Mouse (Mus musculus): ENCODE data around the gene Cdt1. TPM values are rescaled to one million over a fixed set of nuclear protein-coding genes. Genes with fewer than 3 reads are reported as not detected.
"Not testable (repeated sequence)": the region's sequence is repeated elsewhere in the genome, so short reads cannot be mapped to it uniquely, and the experiment has no call there.

The Cdt1 gene
- total and polyA plus RNA-seq, 3 experiments, result 2.0 to 3.5 (median 2.7) TPM

DNA sequence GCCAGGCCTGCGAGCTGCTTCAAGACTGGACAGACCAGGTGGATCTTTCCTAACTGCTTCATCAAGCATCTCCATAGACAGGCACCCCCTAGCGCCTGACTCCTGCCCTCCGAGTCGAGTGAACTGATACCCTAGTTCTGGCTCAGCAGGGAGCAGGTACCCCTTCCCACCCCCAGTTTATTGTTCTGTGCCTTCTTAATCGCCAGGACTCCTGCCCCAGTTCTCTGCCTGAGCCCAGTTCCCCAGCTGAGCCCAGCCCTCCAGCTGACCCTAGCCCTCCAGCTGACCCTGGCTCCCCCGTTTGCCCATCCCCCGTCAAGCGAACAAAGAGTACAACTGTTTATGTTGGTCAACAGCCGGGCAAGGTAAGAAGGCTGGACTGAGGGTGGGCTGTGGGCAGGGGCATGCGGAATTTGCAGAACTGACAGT is 1.1 kb downstream of the Cdt1 start:
- DNase-seq, result no peak
- no peak overlapping the region for H3K27ac ChIP-seq
- WGBS, result 46% methylated on average over 10 of the region's 10 CpGs
- no peaks in the 10 kb centered on the region for H3K27me3 ChIP-seq (ENCODE audit: control insufficient read depth, insufficient read depth, low read length)
- intact Hi-C loops (cut with DNase I), result loop anchor here (5.0 kb wide), 1 partner anchor 108 kb away; no protein-coding TSS in a partner anchor
- no peak for TF ChIP-seq CTCF (IDR thresholded peaks at IDR 0.05)
- TF ChIP-seq EP300 (IDR thresholded peaks at IDR 0.05; ENCODE audit: insufficient read depth, low read depth, low read length), result no peak
- TF ChIP-seq POLR2A (IDR thresholded peaks at IDR 0.05; ENCODE audit: insufficient read depth, low read depth, low read length), result no peak
- no peaks in the 10 kb centered on the region; the same call in 1 of the 2 replicates for H3K36me3 ChIP-seq (ENCODE audit: control insufficient read depth, insufficient read depth, low read length)
- H3K4me1 ChIP-seq (ENCODE audit: control insufficient read depth, insufficient read depth, low read length), result peaks cover 9% of the 10 kb centered on the region
- no peak overlapping the region for H3K9ac ChIP-seq (ENCODE audit: low read depth, low read length)
- H3K4me3 ChIP-seq, result no peak overlapping the region
- H3K79me2 ChIP-seq (replicated peaks; ENCODE audit: control insufficient read depth, insufficient read depth, low read length), result no peaks in the 10 kb centered on the region

DNA sequence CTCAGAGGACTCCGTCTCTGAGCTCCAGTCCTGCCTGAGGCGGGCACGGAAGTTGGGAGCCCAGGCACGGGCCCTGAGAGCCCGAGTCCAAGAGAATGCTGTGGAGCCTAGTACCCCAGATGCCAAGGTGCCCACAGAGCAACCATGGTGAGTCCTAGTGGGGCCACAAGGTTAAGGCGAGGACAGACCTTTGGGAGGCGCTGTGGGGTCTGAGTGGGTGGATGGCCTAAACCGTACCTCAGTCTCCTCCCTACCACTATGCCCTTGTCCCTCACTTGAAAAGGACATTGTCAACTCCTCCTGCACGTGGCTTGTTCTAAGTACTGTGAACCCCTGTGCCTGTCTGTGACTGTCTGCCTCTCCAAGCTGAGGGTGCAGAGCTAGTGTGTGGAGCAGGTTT is 1.5 kb downstream of the Cdt1 start:
- Histone ChIP-seq H3K79me2 (replicated peaks; ENCODE audit: control insufficient read depth, insufficient read depth, low read length) (no peaks in the 10 kb centered on the region), H3K36me3 (ENCODE audit: control insufficient read depth, insufficient read depth, low read length) (no peaks in the 10 kb centered on the region; the same call in 1 of the 2 replicates), H3K9ac (ENCODE audit: low read depth, low read length) (no peak overlapping the region), H3K27ac (no peak overlapping the region), H3K4me1 (ENCODE audit: control insufficient read depth, insufficient read depth, low read length) (peaks cover 9% of the 10 kb centered on the region), H3K4me3 (no peak overlapping the region), H3K27me3 (ENCODE audit: control insufficient read depth, insufficient read depth, low read length) (no peaks in the 10 kb centered on the region)
- intact Hi-C loops (cut with DNase I), result loop anchor here (5.0 kb wide), 1 partner anchor 108 kb away; no protein-coding TSS in a partner anchor
- TF ChIP-seq CTCF (IDR thresholded peaks at IDR 0.05) (no peak), POLR2A (IDR thresholded peaks at IDR 0.05; ENCODE audit: insufficient read depth, low read depth, low read length) (no peak), EP300 (IDR thresholded peaks at IDR 0.05; ENCODE audit: insufficient read depth, low read depth, low read length) (no peak)
- DNase-seq, result no peak
- 74% methylated on average over 9 of the region's 9 CpGs for WGBS

DNA sequence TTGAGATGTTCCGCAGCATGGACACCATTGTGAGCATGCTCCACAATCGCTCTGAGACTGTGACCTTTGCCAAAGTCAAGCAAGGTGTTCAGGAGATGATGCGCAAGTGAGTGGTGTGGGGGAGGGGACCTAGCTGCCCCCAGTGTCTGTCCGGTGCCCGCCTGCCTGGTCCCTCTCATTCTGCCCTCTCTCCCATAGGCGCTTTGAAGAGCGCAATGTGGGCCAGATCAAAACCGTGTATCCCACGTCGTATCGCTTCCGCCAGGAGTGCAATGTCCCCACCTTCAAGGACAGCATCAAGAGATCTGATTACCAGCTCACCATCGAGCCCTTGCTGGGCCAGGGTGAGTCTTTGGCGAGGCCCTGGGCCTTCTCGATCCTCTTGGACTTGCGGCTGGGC is 2.2 kb downstream of the Cdt1 start:
- WGBS, result 96% methylated on average over 16 of the region's 16 CpGs
- Histone ChIP-seq H3K4me1 (ENCODE audit: control insufficient read depth, insufficient read depth, low read length) (peaks cover 12% of the 10 kb centered on the region), H3K27me3 (ENCODE audit: control insufficient read depth, insufficient read depth, low read length) (no peaks in the 10 kb centered on the region), H3K79me2 (replicated peaks; ENCODE audit: control insufficient read depth, insufficient read depth, low read length) (no peaks in the 10 kb centered on the region), H3K36me3 (ENCODE audit: control insufficient read depth, insufficient read depth, low read length) (no peaks in the 10 kb centered on the region; the same call in 1 of the 2 replicates), H3K27ac (no peak overlapping the region), H3K9ac (ENCODE audit: low read depth, low read length) (no peak overlapping the region), H3K4me3 (no peak overlapping the region)
- TF ChIP-seq CTCF (IDR thresholded peaks at IDR 0.05), result no peak
- intact Hi-C loops (cut with DNase I), result loop anchor here (5.0 kb wide), 1 partner anchor 107 kb away; no protein-coding TSS in a partner anchor
- DNase-seq, result no peak

DNA sequence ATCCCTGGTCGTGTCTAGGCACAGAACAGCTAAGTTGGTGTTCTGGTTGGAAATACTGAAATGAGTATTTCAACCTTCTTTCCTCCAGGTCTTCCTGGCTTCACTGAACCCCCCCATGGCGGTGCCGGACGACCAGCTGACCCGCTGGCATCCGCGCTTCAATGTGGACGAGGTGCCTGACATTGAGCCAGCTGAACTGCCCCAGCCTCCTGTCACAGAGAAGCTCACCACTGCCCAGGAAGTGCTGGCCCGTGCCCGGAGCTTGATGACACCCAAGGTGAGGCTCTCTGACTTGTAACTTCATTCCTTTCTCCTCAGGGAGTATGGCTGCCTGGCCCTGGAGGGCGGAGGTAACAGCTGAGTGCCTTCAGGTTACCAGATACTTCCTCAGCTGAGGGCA is 3.3 kb downstream of the Cdt1 start:
- 91% methylated on average over 11 of the region's 11 CpGs for WGBS
- Histone ChIP-seq H3K9ac (ENCODE audit: low read depth, low read length) (no peak overlapping the region), H3K4me1 (ENCODE audit: control insufficient read depth, insufficient read depth, low read length) (peaks cover 21% of the 10 kb centered on the region), H3K27me3 (ENCODE audit: control insufficient read depth, insufficient read depth, low read length) (no peaks in the 10 kb centered on the region), H3K27ac (no peak overlapping the region), H3K4me3 (no peak overlapping the region), H3K36me3 (ENCODE audit: control insufficient read depth, insufficient read depth, low read length) (no peaks in the 10 kb centered on the region; the same call in 1 of the 2 replicates), H3K79me2 (replicated peaks; ENCODE audit: control insufficient read depth, insufficient read depth, low read length) (no peaks in the 10 kb centered on the region)
- intact Hi-C loops (cut with DNase I), result no loop called here
- TF ChIP-seq CTCF (IDR thresholded peaks at IDR 0.05), result no peak
- TF ChIP-seq EP300 (IDR thresholded peaks at IDR 0.05; ENCODE audit: insufficient read depth, low read depth, low read length), result no peak
- TF ChIP-seq POLR2A (IDR thresholded peaks at IDR 0.05; ENCODE audit: insufficient read depth, low read depth, low read length), result no peak
- DNase-seq, result no peak

DNA sequence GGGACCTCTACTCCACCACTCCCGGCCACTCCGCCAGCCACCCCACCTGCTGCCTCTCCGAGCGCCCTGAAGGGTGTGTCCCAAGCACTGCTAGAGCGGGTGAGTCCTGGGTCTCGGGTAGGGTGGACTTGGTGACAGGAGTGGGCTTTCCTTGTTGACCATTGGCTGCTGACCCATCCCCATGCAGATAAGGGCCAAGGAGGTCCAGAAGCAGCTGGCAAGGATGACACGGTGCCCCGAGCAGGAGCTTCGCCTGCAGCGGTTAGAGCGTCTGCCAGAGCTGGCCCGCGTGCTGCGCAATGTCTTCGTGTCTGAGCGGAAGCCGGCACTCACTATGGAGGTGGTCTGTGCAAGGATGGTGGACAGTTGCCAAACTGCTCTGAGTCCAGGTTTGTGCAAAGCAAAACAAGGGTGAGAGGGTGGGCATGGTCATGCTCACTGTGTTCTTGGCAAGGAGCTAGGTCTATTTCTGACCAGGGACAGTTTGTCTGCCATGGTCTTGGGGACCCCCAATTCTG is 4.0 kb downstream of the Cdt1 start:
- no peak overlapping the region for H3K4me3 ChIP-seq
- WGBS, result 92% methylated on average over 17 of the region's 17 CpGs
- H3K79me2 ChIP-seq (replicated peaks; ENCODE audit: control insufficient read depth, insufficient read depth, low read length), result no peaks in the 10 kb centered on the region
- no peaks in the 10 kb centered on the region for H3K36me3 ChIP-seq (ENCODE audit: control insufficient read depth, insufficient read depth, low read length)
- H3K9ac ChIP-seq (ENCODE audit: low read depth, low read length), result no peak overlapping the region
- H3K27me3 ChIP-seq (ENCODE audit: control insufficient read depth, insufficient read depth, low read length), result no peaks in the 10 kb centered on the region
- DNase-seq, result no peak
- H3K4me1 ChIP-seq (ENCODE audit: control insufficient read depth, insufficient read depth, low read length), result peaks cover 17% of the 10 kb centered on the region
- intact Hi-C loops (cut with DNase I), result no loop called here
- no peak overlapping the region for H3K27ac ChIP-seq
- TF ChIP-seq EP300 (IDR thresholded peaks at IDR 0.05; ENCODE audit: insufficient read depth, low read depth, low read length), result no peak
- no peak for TF ChIP-seq POLR2A (IDR thresholded peaks at IDR 0.05; ENCODE audit: insufficient read depth, low read depth, low read length)
- TF ChIP-seq CTCF (IDR thresholded peaks at IDR 0.05), result no peak

DNA sequence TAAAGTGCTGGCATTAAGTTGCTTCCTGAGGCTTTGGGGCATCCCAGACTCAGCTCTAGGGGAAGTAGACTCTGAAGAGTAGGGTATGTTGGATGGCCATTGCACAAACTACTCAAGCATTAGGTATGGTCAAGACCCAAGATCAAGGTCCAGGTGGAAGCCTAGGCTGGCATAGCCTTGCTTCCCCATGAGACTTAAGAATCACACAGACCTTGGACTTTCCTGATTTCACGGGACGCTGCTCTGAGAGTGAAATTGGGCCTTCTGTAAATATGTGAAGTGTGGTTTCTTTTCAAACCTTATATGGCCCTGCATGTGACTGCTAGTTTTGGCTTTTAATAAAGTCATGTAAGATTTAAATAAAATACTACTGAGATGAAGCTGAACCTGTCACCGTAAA is 4.9 kb downstream of the Cdt1 start:
- Histone ChIP-seq H3K36me3 (ENCODE audit: control insufficient read depth, insufficient read depth, low read length) (no peaks in the 10 kb centered on the region), H3K79me2 (replicated peaks; ENCODE audit: control insufficient read depth, insufficient read depth, low read length) (no peaks in the 10 kb centered on the region), H3K9ac (ENCODE audit: low read depth, low read length) (no peak overlapping the region), H3K27me3 (ENCODE audit: control insufficient read depth, insufficient read depth, low read length) (no peaks in the 10 kb centered on the region), H3K27ac (no peak overlapping the region), H3K4me1 (ENCODE audit: control insufficient read depth, insufficient read depth, low read length) (peaks cover 13% of the 10 kb centered on the region), H3K4me3 (no peak overlapping the region)
- TF ChIP-seq POLR2A (IDR thresholded peaks at IDR 0.05; ENCODE audit: insufficient read depth, low read depth, low read length), result no peak
- TF ChIP-seq CTCF (IDR thresholded peaks at IDR 0.05), result no peak
- TF ChIP-seq EP300 (IDR thresholded peaks at IDR 0.05; ENCODE audit: insufficient read depth, low read depth, low read length), result no peak
- DNase-seq, result no peak
- intact Hi-C loops (cut with DNase I), result no loop called here
- 93% methylated on average over 3 of the region's 3 CpGs for WGBS

DNA sequence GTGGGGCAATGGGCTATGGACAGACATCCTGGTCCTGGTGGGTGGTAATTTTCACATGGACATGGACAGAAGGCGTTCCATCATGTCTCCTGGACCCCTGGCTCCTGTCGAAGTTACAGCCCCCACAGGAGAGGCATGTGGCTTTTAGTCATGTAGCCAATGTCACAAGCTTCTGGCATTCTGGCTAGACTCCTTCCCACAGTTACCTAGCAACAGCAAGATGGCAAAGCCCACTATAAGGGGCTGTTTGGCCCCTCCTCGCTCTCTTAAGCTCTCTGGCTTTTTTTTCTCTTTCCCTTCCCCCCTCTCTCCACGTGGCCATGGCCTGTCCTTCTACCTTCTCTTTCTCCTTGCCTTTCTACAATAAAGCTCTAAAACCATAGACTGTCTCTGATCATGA is 5.4 kb downstream of the Cdt1 start:
- H3K27ac ChIP-seq; H3K36me3 ChIP-seq (ENCODE audit: control insufficient read depth, insufficient read depth, low read length); H3K79me2 ChIP-seq (replicated peaks; ENCODE audit: control insufficient read depth, insufficient read depth, low read length); H3K27me3 ChIP-seq (ENCODE audit: control insufficient read depth, insufficient read depth, low read length); H3K9ac ChIP-seq (ENCODE audit: low read depth, low read length); intact Hi-C loops (cut with DNase I); H3K4me3 ChIP-seq; DNase-seq: not testable (repeated sequence)
- H3K4me1 ChIP-seq (ENCODE audit: control insufficient read depth, insufficient read depth, low read length), result peaks cover 13% of the 10 kb centered on the region
- 62% methylated on average over 4 of the region's 4 CpGs for WGBS
